Mouse (Mus musculus) hindbrain, embryonic 12.5 days (tissue): ENCODE measurements at regions not wholly inside any gene's neighbourhood (a gene's known extent, or its start where the extent isn't known, plus 50 kb on each side); places are given as distances from the start of the nearest gene placed in this dataset.

ENCODE experiments used
- ATAC-seq: fragments of 200-750 bp; cut with Nextera tagmentation; 2 replicates; pipeline ENCODE4 v1.8.0; 2017; ENCODE audit warnings: moderate TSS enrichment; ENCODE audit not compliant: low FRiP score
- H3K27ac ChIP-seq: fragments of 300-500 bp; sonication (generic); 2 replicates; pipeline ENCODE4 v1.5.1; 2016; ENCODE audit warnings: mild to moderate bottlenecking
- H3K27me3 ChIP-seq: fragments of 300-500 bp; sonication (generic); 2 replicates; pipeline ENCODE4 v1.6.1; 2016; ENCODE audit warnings: mild to moderate bottlenecking
- H3K36me3 ChIP-seq: fragments of 300-500 bp; sonication (generic); 2 replicates; pipeline ENCODE4 v1.6.1; 2016; ENCODE audit warnings: mild to moderate bottlenecking
- H3K4me1 ChIP-seq: fragments of 300-500 bp; sonication (generic); 2 replicates; pipeline ENCODE4 v1.6.1; 2016
- H3K4me2 ChIP-seq: fragments of 300-500 bp; sonication (generic); replicated peaks from 2 replicates; pipeline ENCODE4 v1.6.1; 2016; ENCODE audit warnings: mild to moderate bottlenecking
- H3K4me3 ChIP-seq: fragments of 300-500 bp; sonication (generic); 2 replicates; pipeline ENCODE4 v1.5.1; 2016; ENCODE audit warnings: mild to moderate bottlenecking
- H3K9ac ChIP-seq: fragments of 300-500 bp; sonication (generic); 2 replicates; pipeline ENCODE4 v1.6.1; 2016; ENCODE audit warnings: mild to moderate bottlenecking, moderate library complexity
- H3K9me3 ChIP-seq: fragments of 300-500 bp; sonication (generic); replicated peaks from 2 replicates; pipeline ENCODE4 v1.6.1; 2016; ENCODE audit warnings: mild to moderate bottlenecking
- WGBS: fragments of 180-500 bp; shearing (Covaris S2); methylation state at CpG from one replicate; pipeline ENCODE4 v1.1.7; 2016; 5-methylcytosine and 5-hydroxymethylcytosine counted together

DNA sequence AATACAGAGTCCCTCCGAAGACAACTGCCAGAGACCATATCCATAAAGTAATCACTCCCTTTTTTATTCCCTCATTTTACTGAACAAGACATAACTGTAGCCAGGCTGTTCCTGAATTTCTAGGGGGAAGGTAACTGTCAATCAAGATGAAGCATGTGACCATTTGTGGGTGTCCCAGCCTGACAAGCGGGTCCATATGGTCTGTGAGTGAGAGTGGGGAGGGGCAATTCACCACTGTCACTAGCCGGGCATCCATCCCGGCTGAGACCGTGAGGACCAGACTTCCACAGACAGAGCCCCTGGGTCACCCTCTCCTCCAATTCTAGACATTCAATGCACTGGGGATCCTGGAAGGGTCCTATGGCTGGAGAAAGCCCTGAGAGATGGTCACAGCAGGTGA, 54.6 kb downstream of the Gm11733 start:
- Histone ChIP-seq H3K36me3 (no peaks in the 10 kb centered on the region), H3K27me3 (peaks cover 7% of the 10 kb centered on the region; the same call in 1 of the 2 replicates), H3K27ac (no peak overlapping the region), H3K9ac (no peak overlapping the region), H3K4me1 (peaks cover 52% of the 10 kb centered on the region), H3K9me3 (no peaks in the 10 kb centered on the region), H3K4me3 (no peak overlapping the region), H3K4me2 (no peak overlapping the region)
- no peak for ATAC-seq
- 54% methylated on average over 5 of the region's 5 CpGs for WGBS

DNA sequence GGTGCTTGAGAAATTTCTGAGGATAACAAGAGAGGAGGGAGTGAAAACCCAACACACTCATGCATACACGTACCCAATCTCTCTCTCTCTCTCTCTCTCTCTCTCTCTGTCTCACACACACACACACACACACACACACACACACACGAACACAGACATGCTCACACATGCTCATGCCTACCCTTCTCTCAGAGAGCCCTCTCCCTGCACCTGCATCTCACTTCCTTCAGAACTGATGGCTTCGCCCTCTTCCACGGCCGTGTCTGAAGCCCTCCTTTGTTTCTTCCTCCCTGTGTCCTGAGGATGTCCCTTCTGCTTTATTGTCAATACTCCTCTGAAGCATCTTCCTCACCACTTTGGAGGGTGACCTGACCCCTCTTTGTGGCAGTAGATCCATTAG, 56.4 kb downstream of the Gm11733 start:
- Histone ChIP-seq H3K4me1 (peaks cover 46% of the 10 kb centered on the region), H3K9ac (peak overlapping the region; percentile 43), H3K4me3 (no peak overlapping the region), H3K36me3 (no peaks in the 10 kb centered on the region), H3K27ac (peak overlapping the region; percentile 88), H3K9me3 (no peaks in the 10 kb centered on the region), H3K27me3 (peaks cover under 1% of the 10 kb centered on the region; the same call in 1 of the 2 replicates), H3K4me2 (peak overlapping the region; percentile 28; the same call in 1 of the 2 replicates)
- 36% methylated on average over 5 of the region's 5 CpGs for WGBS
- ATAC-seq: no peak

DNA sequence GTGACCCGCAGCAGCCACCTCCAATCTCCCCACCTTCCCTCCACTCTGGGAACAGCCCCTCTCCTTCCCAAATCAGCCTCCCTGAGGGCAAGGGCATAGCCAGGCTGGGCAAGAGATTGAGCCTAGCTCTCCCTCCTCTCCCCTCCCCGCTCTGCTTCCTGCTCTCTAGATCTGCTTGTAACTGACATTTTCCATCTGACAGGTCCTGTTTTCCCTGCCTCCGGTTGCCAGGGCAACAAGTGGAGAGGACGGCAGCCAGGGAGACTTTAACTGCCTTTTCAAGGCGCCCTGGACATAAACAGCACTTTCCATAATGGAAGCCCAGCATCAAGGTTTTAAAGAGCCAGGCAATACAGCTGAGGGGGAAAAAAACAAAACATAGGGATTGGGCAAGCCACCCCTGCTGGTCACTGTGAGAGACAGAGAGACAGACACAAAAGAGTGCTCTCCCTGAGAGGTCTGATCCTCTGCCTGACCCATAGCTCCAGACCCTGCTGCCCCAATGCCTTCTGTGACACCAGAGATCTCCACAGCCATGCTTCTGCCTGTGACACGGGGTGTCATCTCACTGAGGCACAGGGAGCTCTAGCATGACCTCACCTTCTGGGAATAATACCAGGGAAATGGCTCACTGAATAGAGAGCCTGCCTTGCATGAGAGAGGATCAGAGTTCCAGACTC, 57.2 kb downstream of the Gm11733 start:
- 3% methylated on average over 6 of the region's 6 CpGs for WGBS
- Histone ChIP-seq H3K4me2 (peak overlapping the region; percentile 28; the same call in 1 of the 2 replicates), H3K9ac (no peak overlapping the region)

DNA sequence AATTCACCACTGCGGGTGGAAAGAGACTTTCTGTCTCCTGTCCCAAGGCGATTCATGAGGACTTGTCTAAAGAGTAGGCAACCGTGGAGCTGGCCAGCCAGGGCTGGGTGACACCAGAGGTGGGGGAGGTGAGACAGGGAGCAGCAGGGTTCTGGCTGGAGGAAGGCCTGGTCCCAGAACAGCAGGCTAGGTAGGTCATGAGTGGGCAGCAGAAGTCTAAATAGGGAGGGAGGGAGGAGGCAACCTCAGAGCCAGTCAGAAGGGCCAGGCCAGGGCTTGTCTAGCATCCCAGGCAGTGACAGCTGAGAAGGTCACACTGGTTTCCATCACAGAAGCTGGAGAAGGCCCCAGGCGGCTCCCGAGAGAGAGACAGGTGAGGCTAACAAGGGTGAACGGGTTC, 59.0 kb downstream of the Gm11733 start:
- no peak for ATAC-seq
- Histone ChIP-seq H3K9me3 (no peaks in the 10 kb centered on the region), H3K4me3 (no peak overlapping the region), H3K9ac (no peak overlapping the region), H3K4me2 (no peak overlapping the region), H3K27ac (peak overlapping the region; percentile 35; the same call in 1 of the 2 replicates), H3K27me3 (no peaks in the 10 kb centered on the region; the same call in 1 of the 2 replicates), H3K4me1 (peaks cover 43% of the 10 kb centered on the region), H3K36me3 (no peaks in the 10 kb centered on the region)
- WGBS: 45% methylated on average over 6 of the region's 6 CpGs

More for the DNA sequence above, 57.2 kb downstream of the Gm11733 start:
- peak; percentile 53 for ATAC-seq
- Histone ChIP-seq H3K4me1 (peaks cover 45% of the 10 kb centered on the region), H3K9me3 (no peaks in the 10 kb centered on the region), H3K36me3 (no peaks in the 10 kb centered on the region), H3K27me3 (no peaks in the 10 kb centered on the region; the same call in 1 of the 2 replicates), H3K27ac (peak overlapping the region; percentile 88), H3K4me3 (no peak overlapping the region)

DNA sequence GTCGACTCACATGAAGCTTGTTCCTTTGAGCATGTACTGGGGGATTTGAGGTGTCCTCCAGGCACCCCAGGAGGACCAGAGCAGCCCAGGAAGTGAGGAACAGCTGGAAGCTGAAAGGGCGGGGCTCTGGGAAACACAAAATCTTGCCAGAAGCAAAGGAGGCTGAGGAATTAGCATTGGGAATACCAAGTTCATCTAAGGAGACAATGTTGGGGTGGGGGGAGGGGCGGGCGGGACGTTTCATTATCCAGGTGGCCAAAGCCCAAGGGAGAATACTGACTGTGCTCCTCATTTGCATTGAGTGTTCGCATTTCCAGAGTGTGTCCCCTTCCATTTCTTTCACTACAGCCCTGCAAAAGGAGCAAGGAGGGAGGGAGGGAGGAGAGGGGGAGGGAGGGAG, 60.3 kb downstream of the Gm11733 start:
- H3K9me3 ChIP-seq: no peaks in the 10 kb centered on the region
- H3K4me3 ChIP-seq: no peak overlapping the region
- WGBS: 28% methylated on average over 6 of the region's 6 CpGs
- no peak overlapping the region for H3K4me2 ChIP-seq
- no peak overlapping the region for H3K9ac ChIP-seq
- H3K36me3 ChIP-seq: no peaks in the 10 kb centered on the region
- peaks cover 38% of the 10 kb centered on the region for H3K4me1 ChIP-seq
- no peaks in the 10 kb centered on the region for H3K27me3 ChIP-seq
- no peak overlapping the region for H3K27ac ChIP-seq
- no peak for ATAC-seq

DNA sequence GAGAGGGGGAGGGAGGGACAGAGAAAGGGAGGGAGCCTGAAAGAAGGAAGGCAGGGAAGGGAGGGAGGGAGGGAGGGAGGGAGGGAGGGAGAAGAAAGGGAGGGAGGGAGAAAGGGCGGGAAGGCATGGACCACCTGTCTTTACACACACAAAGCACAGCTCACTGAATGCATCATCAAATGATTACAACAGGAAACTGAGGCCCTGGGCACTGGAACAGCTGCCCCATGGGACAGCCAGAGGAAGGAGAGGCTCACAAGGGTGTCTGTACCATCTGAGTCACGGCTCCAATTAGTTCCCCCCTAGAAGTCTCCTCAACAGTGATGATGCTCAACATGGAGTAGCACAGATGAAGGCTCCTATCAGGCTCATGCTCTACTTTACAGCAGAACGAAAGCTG, 60.8 kb downstream of the Gm11733 start:
- no peak for ATAC-seq
- WGBS: 61% methylated on average over 2 of the region's 3 CpGs
- no peak overlapping the region for H3K27ac ChIP-seq
- H3K4me2 ChIP-seq: no peak overlapping the region
- no peak overlapping the region for H3K9ac ChIP-seq
- H3K27me3 ChIP-seq: no peaks in the 10 kb centered on the region
- H3K36me3 ChIP-seq: no peaks in the 10 kb centered on the region
- no peaks in the 10 kb centered on the region for H3K9me3 ChIP-seq
- H3K4me1 ChIP-seq: peaks cover 35% of the 10 kb centered on the region
- no peak overlapping the region for H3K4me3 ChIP-seq

DNA sequence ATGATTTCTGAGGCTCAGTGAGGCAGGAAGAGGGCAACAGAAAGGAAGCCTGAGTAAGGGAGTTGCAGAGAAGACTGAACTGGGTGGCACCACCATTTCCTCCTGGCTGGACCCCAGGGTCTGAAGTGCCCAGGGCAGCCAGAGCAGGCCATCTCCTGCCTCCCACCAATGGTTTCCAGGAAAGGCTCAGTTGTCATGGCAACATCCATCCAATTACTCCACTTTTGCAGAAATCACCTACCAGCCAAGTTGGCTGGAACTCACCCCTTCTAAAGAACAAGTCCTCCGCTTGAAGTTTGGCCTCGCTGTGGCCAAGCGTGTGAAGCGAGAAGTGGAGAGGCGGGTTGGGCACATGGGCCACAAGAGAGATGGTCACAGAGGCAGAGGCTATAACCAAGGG, 67.8 kb downstream of the Gm11733 start:
- H3K4me1 ChIP-seq: peaks cover 2% of the 10 kb centered on the region; the same call in 1 of the 2 replicates
- ATAC-seq: no peak
- no peak overlapping the region for H3K9ac ChIP-seq
- H3K4me2 ChIP-seq: no peak overlapping the region
- no peaks in the 10 kb centered on the region for H3K36me3 ChIP-seq
- no peaks in the 10 kb centered on the region for H3K9me3 ChIP-seq
- no peak overlapping the region for H3K4me3 ChIP-seq
- 95% methylated on average over 5 of the region's 5 CpGs for WGBS
- no peak overlapping the region for H3K27ac ChIP-seq
- H3K27me3 ChIP-seq: no peaks in the 10 kb centered on the region

DNA sequence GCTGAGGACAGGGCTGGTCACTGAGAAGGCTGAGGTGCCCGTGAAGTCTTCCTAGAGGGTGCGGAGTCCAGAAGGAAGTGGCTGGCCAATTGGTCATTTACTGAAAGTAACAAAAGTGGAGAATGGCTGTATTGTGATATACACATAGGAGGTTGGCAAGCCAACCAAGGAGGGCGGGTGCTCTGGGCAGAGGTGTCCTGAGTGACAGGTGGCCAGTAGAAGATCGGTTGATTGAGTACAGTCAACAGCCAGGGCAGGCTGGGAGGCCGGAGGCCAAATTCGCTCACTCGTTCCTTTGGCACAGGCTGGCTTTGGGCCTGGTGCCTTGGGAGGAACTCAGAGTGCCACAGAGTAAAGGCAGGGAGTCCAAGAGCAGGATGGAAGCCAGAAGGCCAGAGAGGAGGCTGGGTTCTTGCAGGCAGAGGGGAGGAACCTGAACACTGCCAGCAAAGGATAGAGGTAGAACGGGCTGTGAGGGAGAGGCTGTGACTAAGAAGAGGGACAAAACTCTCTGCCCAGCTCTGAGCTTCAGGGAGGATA, 68.3 kb downstream of the Gm11733 start:
- WGBS: 92% methylated on average over 8 of the region's 8 CpGs
- no peaks in the 10 kb centered on the region for H3K36me3 ChIP-seq
- H3K27ac ChIP-seq: no peak overlapping the region
- no peak overlapping the region for H3K9ac ChIP-seq
- H3K27me3 ChIP-seq: no peaks in the 10 kb centered on the region
- no peaks in the 10 kb centered on the region for H3K9me3 ChIP-seq
- H3K4me1 ChIP-seq: peaks cover 2% of the 10 kb centered on the region; the same call in 1 of the 2 replicates
- H3K4me2 ChIP-seq: no peak overlapping the region
- H3K4me3 ChIP-seq: no peak overlapping the region
- ATAC-seq: no peak

DNA sequence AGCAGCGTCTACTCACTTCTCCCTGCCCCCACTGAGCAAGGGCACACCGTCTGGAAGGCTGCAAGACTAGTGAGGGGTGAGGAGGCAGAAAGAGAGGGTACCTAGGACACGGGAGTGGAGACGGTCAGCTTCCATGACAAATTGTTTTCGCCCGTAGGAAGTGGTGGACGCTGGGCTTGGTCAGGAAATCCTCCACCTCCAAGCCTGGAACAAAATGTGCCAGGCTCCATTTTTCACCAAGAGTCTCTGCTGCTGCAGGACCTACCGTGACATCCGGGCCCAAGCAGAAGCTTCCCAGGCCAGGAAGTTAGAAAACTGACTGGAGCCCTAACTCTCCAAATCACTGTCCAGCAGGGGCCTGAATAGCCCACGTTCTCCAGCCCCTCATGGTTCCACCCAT, 69.9 kb downstream of the Gm11733 start:
- 54% methylated on average over 10 of the region's 10 CpGs for WGBS
- H3K27ac ChIP-seq: no peak overlapping the region

DNA sequence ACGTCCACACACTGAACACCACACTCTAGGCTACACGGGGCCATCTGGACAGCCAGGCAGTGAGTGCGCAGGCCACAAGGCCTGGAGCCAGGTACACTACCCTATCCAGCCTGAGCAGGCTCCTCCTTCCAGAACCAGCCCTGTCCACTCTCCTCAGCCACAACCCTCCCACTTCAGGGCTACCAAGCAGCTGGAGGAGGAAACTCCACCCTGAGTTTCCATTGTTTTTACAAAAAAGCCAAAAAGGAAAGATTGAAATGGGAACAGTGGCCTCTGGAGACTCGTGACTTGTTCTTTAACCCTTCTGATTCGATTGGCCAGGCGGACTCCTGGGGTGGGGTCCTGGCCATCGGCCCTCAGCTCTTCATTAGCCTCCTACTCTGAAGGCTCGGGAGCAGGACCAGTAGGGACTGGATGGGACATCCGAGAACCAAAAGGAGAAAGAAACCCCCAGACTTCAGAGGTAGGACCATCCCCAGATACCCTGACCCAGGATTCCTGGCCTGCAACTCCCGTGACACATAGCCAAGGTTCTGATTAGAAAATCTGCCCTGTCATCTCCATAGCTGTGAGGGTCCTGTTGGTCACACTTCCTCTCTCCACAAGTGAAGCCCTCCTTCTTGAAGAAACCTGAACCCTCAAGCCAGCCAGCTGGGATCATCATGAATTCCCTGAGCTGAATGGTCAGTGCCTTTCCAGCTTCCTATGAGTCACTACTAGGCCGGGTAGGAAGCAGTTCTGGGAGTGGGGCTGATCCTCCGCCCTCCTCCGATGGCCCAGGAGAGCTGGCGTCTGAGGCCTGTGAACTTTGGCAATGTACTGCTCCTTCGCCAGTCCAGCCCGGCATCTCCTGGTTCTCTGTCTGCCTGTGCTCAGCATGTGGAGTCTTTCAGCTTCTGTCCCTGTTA, 73.6 kb downstream of the Gm11733 start:
- H3K9ac ChIP-seq: no peak overlapping the region
- H3K9me3 ChIP-seq: no peaks in the 10 kb centered on the region
- WGBS: 83% methylated on average over 16 of the region's 16 CpGs
- no peaks in the 10 kb centered on the region for H3K36me3 ChIP-seq
- H3K27me3 ChIP-seq: no peaks in the 10 kb centered on the region
- H3K4me2 ChIP-seq: no peak overlapping the region
- H3K4me3 ChIP-seq: no peak overlapping the region
- H3K4me1 ChIP-seq: peaks cover 2% of the 10 kb centered on the region; the same call in 1 of the 2 replicates
- no peak overlapping the region for H3K27ac ChIP-seq
- no peak for ATAC-seq

More for the DNA sequence above, 69.9 kb downstream of the Gm11733 start:
- H3K9ac ChIP-seq: no peak overlapping the region
- no peaks in the 10 kb centered on the region for H3K27me3 ChIP-seq
- H3K36me3 ChIP-seq: no peaks in the 10 kb centered on the region
- no peak overlapping the region for H3K4me3 ChIP-seq
- H3K4me1 ChIP-seq: peaks cover 2% of the 10 kb centered on the region; the same call in 1 of the 2 replicates
- no peak for ATAC-seq
- H3K4me2 ChIP-seq: no peak overlapping the region
- H3K9me3 ChIP-seq: no peaks in the 10 kb centered on the region

DNA sequence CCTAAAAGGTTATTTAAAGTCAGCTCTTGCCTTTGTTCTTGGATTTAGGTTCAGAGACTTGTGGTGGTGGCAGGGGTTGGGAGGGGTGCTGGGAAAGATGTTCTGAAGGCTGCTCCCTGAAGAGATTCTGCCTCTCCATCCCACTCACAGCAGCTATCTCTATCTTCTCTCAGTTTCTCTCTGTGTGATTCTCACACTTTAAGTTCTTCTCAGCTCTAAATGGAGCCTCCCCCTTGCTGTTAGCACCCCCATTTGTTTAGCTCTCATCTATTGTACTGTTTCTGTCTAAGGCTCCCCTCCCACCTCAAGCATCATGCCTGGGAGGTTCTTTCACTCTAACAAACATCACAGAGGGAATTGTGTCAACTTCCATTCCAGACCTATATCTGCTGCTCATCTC, 75.7 kb downstream of the Gm11733 start:
- H3K9ac ChIP-seq: no peak overlapping the region
- no peak overlapping the region for H3K4me3 ChIP-seq
- no peaks in the 10 kb centered on the region for H3K36me3 ChIP-seq
- no peaks in the 10 kb centered on the region for H3K27me3 ChIP-seq
- 0 out of 2 replicates have a peak, but pooled peaks cover 1% of the 10 kb centered on the region for H3K4me1 ChIP-seq
- no peak for ATAC-seq
- no peak overlapping the region for H3K4me2 ChIP-seq
- no peaks in the 10 kb centered on the region for H3K9me3 ChIP-seq
- H3K27ac ChIP-seq: no peak overlapping the region

DNA sequence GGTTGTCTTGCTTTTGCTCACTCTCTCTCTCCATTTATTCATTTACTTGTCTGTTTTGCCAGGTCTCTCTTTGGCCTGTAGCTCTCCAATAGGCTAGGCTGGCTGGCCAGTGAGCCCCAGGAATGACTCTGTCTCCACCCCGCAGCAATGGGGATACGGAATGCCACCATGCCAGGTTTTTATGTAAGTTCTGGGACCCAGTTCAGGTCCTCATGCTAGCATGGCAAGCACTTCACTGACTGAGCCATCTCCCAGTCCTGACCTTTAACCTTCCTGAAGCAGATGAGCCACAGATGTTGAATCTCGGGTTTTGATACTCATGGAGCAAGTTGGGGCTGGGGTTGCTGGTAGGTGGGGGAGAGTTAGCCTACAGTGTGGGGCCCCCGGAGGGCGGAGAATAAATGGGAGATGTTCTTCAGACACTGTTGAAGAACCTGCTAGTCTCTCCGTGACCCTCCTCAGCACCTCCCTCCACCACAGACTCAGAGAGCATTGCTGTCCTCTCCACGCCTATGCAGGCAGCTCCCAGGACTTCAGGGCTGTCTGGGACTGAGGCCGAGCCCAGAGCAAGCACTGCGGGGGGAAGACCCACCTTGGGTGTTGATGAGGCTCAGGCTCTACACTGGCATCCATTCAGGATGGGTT, 83.9 kb downstream of the Gm11733 start:
- H3K27me3 ChIP-seq: peaks cover 2% of the 10 kb centered on the region; the same call in 1 of the 2 replicates
- ATAC-seq: no peak
- peaks cover 10% of the 10 kb centered on the region; the same call in 1 of the 2 replicates for H3K4me1 ChIP-seq
- H3K4me3 ChIP-seq: no peak overlapping the region
- no peaks in the 10 kb centered on the region for H3K9me3 ChIP-seq
- no peak overlapping the region for H3K9ac ChIP-seq
- 89% methylated on average over 9 of the region's 9 CpGs for WGBS
- no peaks in the 10 kb centered on the region for H3K36me3 ChIP-seq
- H3K27ac ChIP-seq: no peak overlapping the region
- H3K4me2 ChIP-seq: no peak overlapping the region
